Mouse (Mus musculus) testis, adult 2 months (tissue): ENCODE data around the gene Tsnax.

Experiments used
- CTCF ChIP-seq: fragments of 200-500 bp; IDR thresholded peaks from 2 replicates; pipeline ENCODE4 v1.5.1; 2012; ENCODE audit warnings: low read depth, mild to moderate bottlenecking, inconsistent platforms, low read length, moderate library complexity; ENCODE audit not compliant: control insufficient read depth, insufficient read depth, insufficient replicate concordance
- POLR2A ChIP-seq: fragments of 200-500 bp; IDR thresholded peaks from 2 replicates; pipeline ENCODE4 v1.6.1; 2012; ENCODE audit warnings: low read depth, mild to moderate bottlenecking, inconsistent platforms, low read length, moderate library complexity; ENCODE audit not compliant: control insufficient read depth

GRCm38 (mm10) chr8:124990923-124991667, 21.7 kb upstream of the Tsnax start:
- no peak for TF ChIP-seq POLR2A
- TF ChIP-seq CTCF: no peak
